15 mouse cellular contexts compared by ENCODE assay signal in genomic region chr16:89854731-89855130, GRCm38 (mm10).
DNase-seq lines count a peak whose midpoint lies in the region; ATAC-seq and TF ChIP-seq lines count a peak whose summit lies in the region.
"Had no signal": no experiment of that assay in that cellular context is flagged by ENCODE, and none has a peak within 500 bp of the region (broad histone marks: within the 10 kb centered on the region; RNA-seq: fewer than 3 reads in every experiment).

No protein-coding gene starts in this region.

- TF ChIP-seq POLR2A in CH12.LX (IDR thresholded peaks at IDR 0.05; ENCODE audit: low read depth, low read length) = no peak

- no peak overlapping the region for H3K4me2 ChIP-seq in liver, embryonic 14.5 days (ENCODE audit: low read depth)
- H3K4me2 ChIP-seq in liver, embryonic 11.5 days = no peak overlapping the region
- H3K4me2 ChIP-seq in CH12.LX (ENCODE audit: insufficient read depth, low read depth, poor library complexity, severe bottlenecking) = no peak overlapping the region
- H3K4me2 ChIP-seq: heart, embryonic 13.5 days; liver, embryonic 13.5 days; neural tube, embryonic 12.5 days had no signal

- dilution Hi-C loops in CH12.LX (cut with MboI; ENCODE audit: extremely low pct_ligation_motif_present, extremely low pct_unique_long_range_greater_than_20kb, low sequenced_read_pairs) = no loop called here

- ATAC-seq in liver, embryonic 14.5 days (ENCODE audit: insufficient read depth) = no peak
- no peak for ATAC-seq in liver, embryonic 11.5 days (replicated peaks; ENCODE audit: low FRiP score)
- ATAC-seq in common myeloid progenitor, adult 5-6 weeks (replicated peaks; ENCODE audit: low read depth, poor library complexity, severe bottlenecking) = 0 out of 2 replicates have a peak, but pooled peaks have one; percentile 22
- ATAC-seq: intestine, embryonic 16.5 days had no signal

- no peaks in the 10 kb centered on the region for H3K36me3 ChIP-seq in liver, embryonic 14.5 days (replicated peaks; ENCODE audit: control insufficient read depth, insufficient read depth, low read depth)
- no peaks in the 10 kb centered on the region for H3K36me3 ChIP-seq in liver, embryonic 11.5 days (ENCODE audit: control insufficient read depth, insufficient read depth, low read length)
- H3K36me3 ChIP-seq in CH12.LX (replicated peaks in 1 of 2; ENCODE audit: control insufficient read depth in 1 of 2, insufficient read depth in 1 of 2, low read length in 1 of 2) = no peaks in the 10 kb centered on the region

- no peak for DNase-seq in gastrocnemius, adult 2 months
- DNase-seq in gastrocnemius, postnatal 36 days = no peak
- DNase-seq in liver, embryonic 14.5 days (ENCODE audit: low read depth in 3 of 3, low spot score in 3 of 3) = no peak
- DNase-seq in liver, embryonic 11.5 days (ENCODE audit: low spot score) = no peak
- no peak for DNase-seq in CH12.LX (ENCODE audit: extremely low read depth)
- no peak for DNase-seq in spleen, postnatal 10 days (ENCODE audit: low spot score in 2 of 2)
- DNase-seq: cerebellum, adult 9-11 months; left cerebral cortex, postnatal 4 days; liver, embryonic 13.5 days; right cerebral cortex, postnatal 4 days; thymus, adult 2 months had no signal

- TF ChIP-seq EP300 in liver, embryonic 14.5 days (IDR thresholded peaks at IDR 0.05; ENCODE audit: low read depth) = no peak
- TF ChIP-seq EP300 in CH12.LX (IDR thresholded peaks at IDR 0.05; ENCODE audit: low read length) = no peak

- intact Hi-C loops in gastrocnemius, adult 2 months (cut with DNase I) = loop anchor here (5.0 kb wide), 1 partner anchor 43 kb away; no protein-coding TSS in a partner anchor
- intact Hi-C loops in gastrocnemius, postnatal 36 days (cut with DNase I) = no loop called here

- H3K27me3 ChIP-seq in liver, embryonic 14.5 days (ENCODE audit: control insufficient read depth, insufficient read depth, low read length) = no peaks in the 10 kb centered on the region
- no peaks in the 10 kb centered on the region for H3K27me3 ChIP-seq in liver, embryonic 11.5 days (replicated peaks; ENCODE audit: control insufficient read depth, insufficient read depth, low read length)
- no peaks in the 10 kb centered on the region for H3K27me3 ChIP-seq in CH12.LX (replicated peaks)
- H3K27me3 ChIP-seq: heart, embryonic 13.5 days; liver, embryonic 13.5 days; neural tube, embryonic 12.5 days had no signal

- no peak overlapping the region for H3K27ac ChIP-seq in gastrocnemius, adult 2 months
- no peak overlapping the region for H3K27ac ChIP-seq in liver, embryonic 14.5 days
- no peak overlapping the region for H3K27ac ChIP-seq in liver, embryonic 11.5 days (ENCODE audit: low read depth, low read length)
- H3K27ac ChIP-seq in CH12.LX (ENCODE audit: insufficient read depth, low read depth) = no peak overlapping the region
- H3K27ac ChIP-seq: heart, embryonic 13.5 days; liver, embryonic 13.5 days; neural tube, embryonic 12.5 days had no signal

- H3K4me3 ChIP-seq in gastrocnemius, adult 2 months = no peak overlapping the region
- no peak overlapping the region for H3K4me3 ChIP-seq in liver, embryonic 14.5 days (ENCODE audit: insufficient read depth in 1 of 2, low read depth in 2 of 2, low read length in 2 of 2)
- H3K4me3 ChIP-seq in liver, embryonic 11.5 days (ENCODE audit: low read depth, low read length) = no peak overlapping the region
- H3K4me3 ChIP-seq in CH12.LX (replicated peaks in 1 of 3; ENCODE audit: low read depth in 2 of 3, low read length in 2 of 3, poor library complexity in 1 of 3) = no peak overlapping the region
- H3K4me3 ChIP-seq: heart, embryonic 13.5 days; liver, embryonic 13.5 days; neural tube, embryonic 12.5 days had no signal

- in situ Hi-C loops in CH12.LX (cut with MboI; ENCODE audit: low pct_ligation_motif_present, low pct_unique_long_range_greater_than_20kb, low sequenced_read_pairs) = no loop called here

- no peaks in the 10 kb centered on the region for H3K9me3 ChIP-seq in liver, embryonic 14.5 days (ENCODE audit: control insufficient read depth, low read length)
- H3K9me3 ChIP-seq in liver, embryonic 11.5 days (ENCODE audit: control insufficient read depth, low read length) = no peaks in the 10 kb centered on the region
- peaks cover 32% of the 10 kb centered on the region for H3K9me3 ChIP-seq in CH12.LX (replicated peaks; ENCODE audit: low read length)
- H3K9me3 ChIP-seq: heart, embryonic 13.5 days; liver, embryonic 13.5 days; neural tube, embryonic 12.5 days had no signal

- H3K9ac ChIP-seq in liver, embryonic 14.5 days (replicated peaks) = no peak overlapping the region
- H3K9ac ChIP-seq in liver, embryonic 11.5 days (ENCODE audit: low read depth, low read length) = no peak overlapping the region
- no peak overlapping the region for H3K9ac ChIP-seq in CH12.LX (ENCODE audit: insufficient read depth, low read depth)
- H3K9ac ChIP-seq: heart, embryonic 13.5 days; liver, embryonic 13.5 days; neural tube, embryonic 12.5 days had no signal

- no peaks in the 10 kb centered on the region for H3K4me1 ChIP-seq in liver, embryonic 14.5 days (replicated peaks; ENCODE audit: control insufficient read depth in 2 of 2, insufficient read depth in 2 of 2, low read length in 1 of 2)
- H3K4me1 ChIP-seq in liver, embryonic 11.5 days (replicated peaks; ENCODE audit: control insufficient read depth, insufficient read depth, low read length) = no peaks in the 10 kb centered on the region
- H3K4me1 ChIP-seq in CH12.LX (ENCODE audit: control insufficient read depth in 1 of 2, insufficient read depth in 2 of 2) = peaks cover 0 to 14% of the 10 kb centered on the region in 2 experiments; a peak in 2 of 4 replicates
- H3K4me1 ChIP-seq: heart, embryonic 13.5 days; liver, embryonic 13.5 days had no signal

- TF ChIP-seq CTCF in gastrocnemius, adult 2 months (IDR thresholded peaks at IDR 0.05) = peak; percentile 37; the same call in 1 of the 2 replicates
- TF ChIP-seq CTCF in liver, embryonic 14.5 days (IDR thresholded peaks at IDR 0.05; ENCODE audit: low read depth) = peak; percentile 27
- peak in 1 of 2 experiments; percentile 33; a peak in 2 of 4 replicates for TF ChIP-seq CTCF in CH12.LX (conservative IDR thresholded peaks at IDR 0.05 in 1 of 2, IDR thresholded peaks at IDR 0.05 in 1 of 2; ENCODE audit: low read depth in 2 of 2, low read length in 2 of 2)

- no peaks in the 10 kb centered on the region for H3K79me2 ChIP-seq in CH12.LX (replicated peaks; ENCODE audit: control insufficient read depth, extremely low read depth, insufficient read depth, poor library complexity, severe bottlenecking)

- 68% methylated on average over 8 of the region's 8 CpGs for WGBS in liver, embryonic 14.5 days (ENCODE audit: insufficient replicate concordance)
- WGBS in liver, embryonic 11.5 days = 82% methylated on average over 8 of the region's 8 CpGs

- TF ChIP-seq RAD21 in CH12.LX (IDR thresholded peaks at IDR 0.05; ENCODE audit: low read depth, low read length) = peak; percentile 26

TF ChIP-seq in CH12.LX, 34 proteins besides CTCF, POLR2A, EP300 and RAD21:
- TF ChIP-seq MYC (IDR thresholded peaks at IDR 0.05; ENCODE audit: low read depth, low read length) = no peak
- no peak for TF ChIP-seq SIN3A (IDR thresholded peaks at IDR 0.05; ENCODE audit: low read length)
- no peak for TF ChIP-seq ETS1 (conservative IDR thresholded peaks at IDR 0.05; ENCODE audit: low read depth, low read length)
- TF ChIP-seq BHLHE40 (IDR thresholded peaks at IDR 0.05; ENCODE audit: low read depth, low read length) = no peak
- TF ChIP-seq CHD2 (IDR thresholded peaks at IDR 0.05; ENCODE audit: low read length) = no peak
- no peak for TF ChIP-seq NRF1 (IDR thresholded peaks at IDR 0.05; ENCODE audit: low read depth, low read length)
- TF ChIP-seq JUND (conservative IDR thresholded peaks at IDR 0.05; ENCODE audit: low read depth, low read length) = no peak
- no peak for TF ChIP-seq CHD1 (IDR thresholded peaks at IDR 0.05; ENCODE audit: low read depth, low read length)
- no peak for TF ChIP-seq MXI1 (IDR thresholded peaks at IDR 0.05; ENCODE audit: low read depth, low read length)
- no peak for TF ChIP-seq SMC3 (IDR thresholded peaks at IDR 0.05; ENCODE audit: low read depth, low read length)
- TF ChIP-seq MAX (IDR thresholded peaks at IDR 0.05; ENCODE audit: low read length) = no peak
- TF ChIP-seq HCFC1 (IDR thresholded peaks at IDR 0.05; ENCODE audit: low read depth, low read length) = no peak
- TF ChIP-seq UBTF (IDR thresholded peaks at IDR 0.05; ENCODE audit: low read depth, low read length) = no peak
- no peak for TF ChIP-seq KAT2A (IDR thresholded peaks at IDR 0.05; ENCODE audit: insufficient replicate concordance, low read length)
- no peak for TF ChIP-seq RCOR1 (conservative IDR thresholded peaks at IDR 0.05; ENCODE audit: low read depth, low read length)
- TF ChIP-seq GABPA (IDR thresholded peaks at IDR 0.05; ENCODE audit: insufficient replicate concordance, low read depth, low read length) = no peak
- TF ChIP-seq JUN (IDR thresholded peaks at IDR 0.05; ENCODE audit: insufficient read depth, low read depth, low read length) = no peak
- no peak for TF ChIP-seq IRF4 (IDR thresholded peaks at IDR 0.05; ENCODE audit: low read depth, low read length)
- no peak for TF ChIP-seq ZKSCAN1 (IDR thresholded peaks at IDR 0.05; ENCODE audit: borderline replicate concordance, low read depth, low read length)
- no peak for TF ChIP-seq USF1 (IDR thresholded peaks at IDR 0.05; ENCODE audit: low read depth, low read length)
